Mouse (Mus musculus) liver, adult 2 months (tissue): ENCODE results near the gene Rassf2. TPM values are rescaled to one million over a fixed set of nuclear protein-coding genes. Genes with fewer than 3 reads are reported as not detected.

Experiments
- DNase-seq: peaks from one replicate; pipeline ENCODE4 v3.0.0-alpha.2; 2011; ENCODE audit warnings: low read depth, low spot score; ENCODE audit errors: extremely low read depth
- H3K27ac ChIP-seq: fragments of 200-500 bp; replicated peaks from 2 replicates; pipeline ENCODE4 v1.5.1; 2012; ENCODE audit warnings: low read depth, mild to moderate bottlenecking, control low read depth, inconsistent platforms, low read length; ENCODE audit not compliant: insufficient read depth
- H3K27me3 ChIP-seq: fragments of 200-500 bp; 2 replicates; pipeline ENCODE4 v1.6.1; 2012; ENCODE audit warnings: mild to moderate bottlenecking, moderate library complexity, low read length, inconsistent platforms; ENCODE audit not compliant: control insufficient read depth, insufficient read depth
- H3K36me3 ChIP-seq: fragments of 200-500 bp; 2 replicates; pipeline ENCODE4 v1.6.1; 2012; ENCODE audit warnings: low read length, inconsistent platforms; ENCODE audit not compliant: control insufficient read depth, insufficient read depth
- H3K4me1 ChIP-seq: fragments of 200-500 bp; 2 replicates; pipeline ENCODE4 v1.6.1; 2011; ENCODE audit warnings: low read length; ENCODE audit not compliant: control insufficient read depth, insufficient read depth
- H3K4me3 ChIP-seq: fragments of 200-500 bp; 2 replicates; pipeline ENCODE4 v1.5.1; 2011; ENCODE audit warnings: low read depth, mild to moderate bottlenecking, control low read depth, low read length, moderate library complexity; ENCODE audit not compliant: insufficient read depth
- H3K79me2 ChIP-seq: fragments of 200-500 bp; 2 replicates; pipeline ENCODE4 v1.6.1; 2012; ENCODE audit warnings: inconsistent platforms, mild to moderate bottlenecking, low read length, moderate library complexity; ENCODE audit not compliant: control insufficient read depth, insufficient read depth
- H3K9ac ChIP-seq: fragments of 200-500 bp; 2 replicates; pipeline ENCODE4 v1.6.1; 2012; ENCODE audit warnings: low read depth, mild to moderate bottlenecking, control low read depth, inconsistent platforms, low read length
- CTCF ChIP-seq: fragments of 200-500 bp; IDR thresholded peaks from 2 replicates; pipeline ENCODE4 v1.5.1; 2011; ENCODE audit warnings: low read depth, low read length, control low read depth
- POLR2A ChIP-seq: fragments of 200-500 bp; IDR thresholded peaks from 2 replicates; pipeline ENCODE4 v1.6.1; 2011; ENCODE audit warnings: low read length, control low read depth; ENCODE audit not compliant: insufficient read depth; ENCODE audit errors: extremely low read depth
- WGBS: fragments of 180-500 bp; shearing (Covaris S2); methylation state at CpG from one replicate; pipeline ENCODE4 v1.1.7; 2018; 5-methylcytosine and 5-hydroxymethylcytosine counted together
- polyA plus RNA-seq: library from polyadenylated mRNA; depleted of rRNA; stranded (reverse); fragments of >200 nt; gene quantifications from 2 replicates; pipeline ENCODE4 v1.2.3, GENCODE M21; 2012
- total RNA-seq: library from RNA; depleted of rRNA; stranded (reverse); fragments of >200 nt; gene quantifications from 2 replicates; pipeline ENCODE4 v1.2.3, GENCODE M21; 2014

Rassf2 gene
- total and polyA plus RNA-seq, 2 experiments: 0.84 to 1.3 TPM

GRCm38 (mm10) chr2:132044320-132045274, 14.5 kb upstream of the Rassf2 start:
- no peaks in the 10 kb centered on the region for H3K27me3 ChIP-seq
- no peak overlapping the region for H3K27ac ChIP-seq
- no peak overlapping the region for H3K4me3 ChIP-seq
- no peak overlapping the region for H3K9ac ChIP-seq
- 86% methylated on average over 15 of the region's 15 CpGs for WGBS
- H3K79me2 ChIP-seq: no peaks in the 10 kb centered on the region
- H3K36me3 ChIP-seq: no peaks in the 10 kb centered on the region
- no peaks in the 10 kb centered on the region for H3K4me1 ChIP-seq
- no peak for TF ChIP-seq POLR2A
- no peak for TF ChIP-seq CTCF
- no peak for DNase-seq

- Histone ChIP-seq H3K27ac (no peak overlapping the region), H3K79me2 (no peaks in the 10 kb centered on the region), H3K4me3 (no peak overlapping the region), H3K9ac (no peak overlapping the region), H3K36me3 (no peaks in the 10 kb centered on the region), H3K27me3 (no peaks in the 10 kb centered on the region), H3K4me1 (no peaks in the 10 kb centered on the region)
- TF ChIP-seq POLR2A (no peak), CTCF (no peak)
- WGBS: 65% methylated on average over 13 of the region's 13 CpGs
- DNase-seq: no peak
Measured at GRCm38 (mm10) chr2:132043101-132043621, 13.1 kb upstream of the Rassf2 start.

DNA sequence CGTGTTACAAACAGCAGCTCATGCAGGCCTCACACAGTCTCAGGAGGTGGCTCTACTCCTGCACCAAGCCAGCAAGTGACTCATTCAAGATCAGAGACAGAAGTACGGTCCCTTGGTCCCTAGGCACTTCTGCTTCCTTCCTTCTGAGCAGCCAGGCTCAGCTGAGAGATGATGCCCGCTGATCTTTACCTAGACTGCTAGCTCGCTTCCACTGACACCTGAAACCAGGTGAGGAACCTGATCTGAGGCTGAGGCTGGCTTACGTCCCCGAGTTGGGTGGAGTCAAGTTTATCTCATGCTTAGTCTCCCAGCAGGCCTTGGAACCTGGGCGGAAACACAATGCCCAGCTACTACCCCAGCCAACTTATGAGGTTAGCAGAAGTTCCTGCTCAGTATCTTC, 9.8 kb upstream of the Rassf2 start:
- Histone ChIP-seq H3K27ac (no peak overlapping the region), H3K9ac (no peak overlapping the region), H3K27me3 (no peaks in the 10 kb centered on the region), H3K79me2 (no peaks in the 10 kb centered on the region), H3K4me3 (no peak overlapping the region), H3K36me3 (no peaks in the 10 kb centered on the region), H3K4me1 (no peaks in the 10 kb centered on the region)
- WGBS: 69% methylated on average over 7 of the region's 7 CpGs
- no peak for DNase-seq
- no peak for TF ChIP-seq POLR2A
- no peak for TF ChIP-seq CTCF

DNA sequence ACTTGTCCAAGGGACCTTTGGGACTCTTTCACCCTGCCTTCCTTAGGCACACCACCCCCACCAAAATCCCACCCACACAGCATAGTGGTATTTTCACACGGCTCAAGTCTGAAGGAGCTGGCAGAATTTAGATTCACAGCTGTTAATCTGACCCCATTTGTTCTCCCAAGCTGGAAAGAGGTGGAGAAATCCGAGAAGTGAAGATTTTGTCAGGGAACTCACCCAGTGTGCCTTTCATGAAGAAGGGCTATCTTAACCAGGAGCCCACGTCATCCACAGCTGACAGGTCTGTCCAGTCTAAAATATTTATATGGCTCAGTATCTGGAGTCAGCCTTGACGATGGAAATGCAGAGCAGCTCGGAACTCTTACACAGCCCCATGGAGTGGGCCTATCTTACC, 6.3 kb upstream of the Rassf2 start:
- DNase-seq: no peak
- no peaks in the 10 kb centered on the region for H3K27me3 ChIP-seq
- H3K4me1 ChIP-seq: no peaks in the 10 kb centered on the region
- H3K9ac ChIP-seq: no peak overlapping the region
- no peak overlapping the region for H3K4me3 ChIP-seq
- WGBS: 85% methylated on average over 5 of the region's 5 CpGs
- H3K36me3 ChIP-seq: no peaks in the 10 kb centered on the region
- H3K79me2 ChIP-seq: no peaks in the 10 kb centered on the region
- TF ChIP-seq CTCF: no peak
- no peak for TF ChIP-seq POLR2A
- no peak overlapping the region for H3K27ac ChIP-seq

DNA sequence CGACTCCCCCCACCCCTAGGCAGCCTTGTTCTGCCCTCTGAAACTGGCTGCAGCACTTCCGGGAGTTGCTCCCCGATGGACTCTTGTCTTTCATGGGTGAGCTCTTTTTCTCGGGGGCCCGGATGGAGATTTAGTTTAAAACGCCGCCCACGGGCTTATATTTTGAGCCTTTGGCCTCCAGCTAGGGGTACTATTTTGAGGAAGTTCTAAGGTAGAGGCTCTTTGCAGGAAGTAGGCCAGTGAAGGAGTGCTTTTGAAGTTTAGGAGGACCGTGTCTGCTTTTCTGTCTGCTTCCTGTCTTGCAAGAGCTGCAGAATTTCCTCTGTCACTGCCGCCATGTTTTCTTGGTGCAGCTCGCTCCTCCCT, 5.4 kb upstream of the Rassf2 start:
- DNase-seq: no peak
- H3K9ac ChIP-seq: no peak overlapping the region
- no peaks in the 10 kb centered on the region for H3K79me2 ChIP-seq
- H3K27me3 ChIP-seq: no peaks in the 10 kb centered on the region
- TF ChIP-seq CTCF (no peak), POLR2A (no peak)
- WGBS: 78% methylated on average over 11 of the region's 11 CpGs
- no peaks in the 10 kb centered on the region for H3K36me3 ChIP-seq
- H3K27ac ChIP-seq: no peak overlapping the region
- H3K4me3 ChIP-seq: no peak overlapping the region
- H3K4me1 ChIP-seq: no peaks in the 10 kb centered on the region
